Mouse (Mus musculus) stomach, embryonic 14.5 days (tissue): ENCODE measurements around the gene Scamp3. TPM values are rescaled to one million over a fixed set of nuclear protein-coding genes. Genes with fewer than 3 reads are reported as not detected.

ENCODE experiments used
- ATAC-seq: fragments of 200-750 bp; cut with Nextera tagmentation; 2 replicates; pipeline ENCODE4 v1.8.0; 2017; ENCODE audit warnings: low read depth, moderate TSS enrichment; ENCODE audit not compliant: insufficient number of reproducible peaks, insufficient read depth, low FRiP score
- H3K27ac ChIP-seq: fragments of 300-500 bp; sonication (generic); 2 replicates; pipeline ENCODE4 v1.5.1; 2014; ENCODE audit warnings: mild to moderate bottlenecking, low read length, moderate library complexity, mixed read lengths
- H3K27me3 ChIP-seq: fragments of 300-500 bp; sonication (generic); 2 replicates; pipeline ENCODE4 v1.6.1; 2014; ENCODE audit warnings: low read length, control low read depth, mixed read lengths; ENCODE audit not compliant: control insufficient read depth, insufficient read depth
- H3K36me3 ChIP-seq: fragments of 300-500 bp; sonication (generic); 2 replicates; pipeline ENCODE4 v1.6.1; 2014; ENCODE audit warnings: mild to moderate bottlenecking, control low read depth, low read length, moderate library complexity, mixed read lengths; ENCODE audit not compliant: control insufficient read depth, insufficient read depth
- H3K4me1 ChIP-seq: fragments of 300-500 bp; sonication (generic); 2 replicates; pipeline ENCODE4 v1.6.1; 2014; ENCODE audit warnings: low read length, control low read depth, mixed read lengths; ENCODE audit not compliant: control insufficient read depth, insufficient read depth
- H3K4me2 ChIP-seq: fragments of 300-500 bp; sonication (generic); replicated peaks from 2 replicates; pipeline ENCODE4 v1.6.1; 2014; ENCODE audit warnings: low read depth, low read length, control low read depth
- H3K4me3 ChIP-seq: fragments of 300-500 bp; sonication (generic); 2 replicates; pipeline ENCODE4 v1.5.1; 2014; ENCODE audit warnings: low read depth, low read length, control low read depth
- H3K9ac ChIP-seq: fragments of 300-500 bp; sonication (generic); replicated peaks from 2 replicates; pipeline ENCODE4 v1.6.1; 2014; ENCODE audit warnings: low read depth, mild to moderate bottlenecking, control low read depth, low read length, moderate library complexity, mixed read lengths
- H3K9me3 ChIP-seq: fragments of 300-500 bp; sonication (generic); 2 replicates; pipeline ENCODE4 v1.6.1; 2016; ENCODE audit warnings: low read depth, low read length, control low read depth; ENCODE audit not compliant: control insufficient read depth
- WGBS: fragments of 180-500 bp; shearing (Covaris S2); extraction: QIAGEN DNeasy Blood & Tissue Kit; methylation state at CpG from one replicate; pipeline ENCODE4 v1.1.7; 2014; 5-methylcytosine and 5-hydroxymethylcytosine counted together
- polyA plus RNA-seq: library from polyadenylated mRNA; unstranded; fragments of >200 nt; fragmentation: Nextera tagmentation; extraction: Ambion mirVana; gene quantifications from 2 replicates; pipeline ENCODE4 v1.2.1, GENCODE M21; 2014

Scamp3 gene
- polyA plus RNA-seq, 1 experiment from 2014 or later, result 92.9 TPM

GRCm38 (mm10) chr3:89183058-89183958 lies 6.0 kb downstream of the Scamp3 start, which contains the start of gene Fam189b:
Fam189b (plus strand) TSS chr3:89183143.
- peaks cover 24% of the 10 kb centered on the region; the same call in 1 of the 2 replicates for H3K4me1 ChIP-seq
- peak within 1 kb of the TSS; percentile 78 for H3K9ac ChIP-seq
- WGBS, result 4% methylated on average over 39 of the region's 39 CpGs
- peak; percentile 93 for ATAC-seq
- peak within 1 kb of the TSS; percentile 62 for H3K4me3 ChIP-seq
- H3K4me2 ChIP-seq, result peak within 1 kb of the TSS; percentile 95
- no peaks in the 10 kb centered on the region for H3K9me3 ChIP-seq
- H3K36me3 ChIP-seq, result peaks cover 29% of the 10 kb centered on the region; the same call in 1 of the 2 replicates
- H3K27me3 ChIP-seq, result no peaks in the 10 kb centered on the region
- peak within 1 kb of the TSS; percentile 86 for H3K27ac ChIP-seq

- no peak for ATAC-seq
- H3K4me3 ChIP-seq, result peak overlapping the region; percentile 62
- WGBS, result 77% methylated on average over 6 of the region's 6 CpGs
- peaks cover 32% of the 10 kb centered on the region; the same call in 1 of the 2 replicates for H3K36me3 ChIP-seq
- peak overlapping the region; percentile 86; the same call in 1 of the 2 replicates for H3K27ac ChIP-seq
- H3K9ac ChIP-seq, result peak overlapping the region; percentile 78
- H3K9me3 ChIP-seq, result no peaks in the 10 kb centered on the region
- peak overlapping the region; percentile 95 for H3K4me2 ChIP-seq
- no peaks in the 10 kb centered on the region for H3K27me3 ChIP-seq
- H3K4me1 ChIP-seq, result peaks cover 21% of the 10 kb centered on the region; the same call in 1 of the 2 replicates
Measured at GRCm38 (mm10) chr3:89183959-89184315, 6.7 kb downstream of the Scamp3 start.

- H3K4me3 ChIP-seq, result no peak overlapping the region
- no peak for ATAC-seq
- peaks cover 21% of the 10 kb centered on the region; the same call in 1 of the 2 replicates for H3K4me1 ChIP-seq
- no peak overlapping the region for H3K27ac ChIP-seq
- H3K9ac ChIP-seq, result no peak overlapping the region
- WGBS, result 55% methylated on average over 22 of the region's 23 CpGs
- H3K27me3 ChIP-seq, result no peaks in the 10 kb centered on the region
- no peak overlapping the region for H3K4me2 ChIP-seq
- H3K36me3 ChIP-seq, result peaks cover 13% of the 10 kb centered on the region; the same call in 1 of the 2 replicates
- no peaks in the 10 kb centered on the region for H3K9me3 ChIP-seq
Measured at GRCm38 (mm10) chr3:89187197-89187596, 9.9 kb downstream of the Scamp3 start.

GRCm38 (mm10) chr3:89187690-89188477 lies 10.6 kb downstream of the Scamp3 start:
- 85% methylated on average over 18 of the region's 18 CpGs for WGBS
- Histone ChIP-seq H3K27ac (no peak overlapping the region), H3K4me3 (no peak overlapping the region), H3K27me3 (no peaks in the 10 kb centered on the region), H3K36me3 (peaks cover 10% of the 10 kb centered on the region; the same call in 1 of the 2 replicates), H3K4me1 (peaks cover 18% of the 10 kb centered on the region; the same call in 1 of the 2 replicates), H3K9ac (no peak overlapping the region), H3K9me3 (no peaks in the 10 kb centered on the region), H3K4me2 (no peak overlapping the region)
- ATAC-seq, result no peak

GRCm38 (mm10) chr3:89188478-89188875 lies 11.2 kb downstream of the Scamp3 start:
- no peak overlapping the region for H3K9ac ChIP-seq
- no peaks in the 10 kb centered on the region for H3K9me3 ChIP-seq
- peaks cover 10% of the 10 kb centered on the region; the same call in 1 of the 2 replicates for H3K36me3 ChIP-seq
- H3K4me3 ChIP-seq, result no peak overlapping the region
- 74% methylated on average over 12 of the region's 12 CpGs for WGBS
- peaks cover 17% of the 10 kb centered on the region; the same call in 1 of the 2 replicates for H3K4me1 ChIP-seq
- H3K27me3 ChIP-seq, result no peaks in the 10 kb centered on the region
- H3K4me2 ChIP-seq, result no peak overlapping the region
- no peak overlapping the region for H3K27ac ChIP-seq
- ATAC-seq, result no peak

GRCm38 (mm10) chr3:89190436-89190835 lies 13.2 kb downstream of the Scamp3 start:
- H3K36me3 ChIP-seq, result peaks cover 10% of the 10 kb centered on the region; the same call in 1 of the 2 replicates
- H3K4me1 ChIP-seq, result peaks cover under 1% of the 10 kb centered on the region; the same call in 1 of the 2 replicates
- H3K27ac ChIP-seq, result no peak overlapping the region
- no peak overlapping the region for H3K4me2 ChIP-seq
- no peak overlapping the region for H3K9ac ChIP-seq
- H3K4me3 ChIP-seq, result no peak overlapping the region
- WGBS, result 85% methylated on average over 8 of the region's 8 CpGs
- H3K9me3 ChIP-seq, result no peaks in the 10 kb centered on the region
- ATAC-seq, result no peak
- H3K27me3 ChIP-seq, result no peaks in the 10 kb centered on the region

GRCm38 (mm10) chr3:89193351-89193750 lies 16.1 kb downstream of the Scamp3 start:
- Histone ChIP-seq H3K4me3 (no peak overlapping the region), H3K4me2 (no peak overlapping the region), H3K36me3 (0 out of 2 replicates have a peak, but pooled peaks cover 4% of the 10 kb centered on the region), H3K27ac (no peak overlapping the region), H3K9me3 (no peaks in the 10 kb centered on the region), H3K27me3 (no peaks in the 10 kb centered on the region), H3K4me1 (no peaks in the 10 kb centered on the region), H3K9ac (no peak overlapping the region)
- 89% methylated on average over 1 of the region's 1 CpGs for WGBS
- no peak for ATAC-seq

GRCm38 (mm10) chr3:89193853-89194252 lies 16.6 kb downstream of the Scamp3 start:
- no peaks in the 10 kb centered on the region for H3K27me3 ChIP-seq
- no peaks in the 10 kb centered on the region for H3K36me3 ChIP-seq
- H3K4me2 ChIP-seq, result no peak overlapping the region
- H3K4me1 ChIP-seq, result no peaks in the 10 kb centered on the region
- H3K27ac ChIP-seq, result no peak overlapping the region
- 94% methylated on average over 2 of the region's 2 CpGs for WGBS
- H3K9me3 ChIP-seq, result no peaks in the 10 kb centered on the region
- no peak overlapping the region for H3K9ac ChIP-seq
- H3K4me3 ChIP-seq, result no peak overlapping the region
- ATAC-seq, result no peak
